Comparison of ENCODE assay signal across 11 mouse cellular contexts in genomic region chr2:165285621-165286020, GRCm38 (mm10). TPM values are rescaled to one million over a fixed set of nuclear protein-coding genes. Genes with fewer than 3 reads are reported as not detected.
DNase-seq lines count a peak whose midpoint lies in the region; ATAC-seq and TF ChIP-seq lines count a peak whose summit lies in the region.
"Had no signal": no experiment of that assay in that cellular context is flagged by ENCODE, and none has a peak within 500 bp of the region (broad histone marks: within the 10 kb centered on the region; RNA-seq: fewer than 3 reads in every experiment).

No protein-coding gene starts in this region.

- no peaks in the 10 kb centered on the region for H3K36me3 ChIP-seq in liver, embryonic 14.5 days (replicated peaks; ENCODE audit: control insufficient read depth, insufficient read depth, low read depth)
- no peaks in the 10 kb centered on the region for H3K36me3 ChIP-seq in heart, adult 2 months (ENCODE audit: control insufficient read depth, insufficient read depth, low read length)

- no peaks in the 10 kb centered on the region for H3K27me3 ChIP-seq in liver, embryonic 14.5 days (ENCODE audit: control insufficient read depth, insufficient read depth, low read length)
- no peaks in the 10 kb centered on the region for H3K27me3 ChIP-seq in heart, adult 2 months (ENCODE audit: control insufficient read depth, insufficient read depth, low read length)
- H3K27me3 ChIP-seq: embryonic facial prominence, embryonic 15.5 days had no signal

- WGBS in liver, embryonic 14.5 days (ENCODE audit: insufficient replicate concordance): 35% methylated on average over 8 of the region's 8 CpGs
- WGBS in heart, adult 2 months: 88% methylated on average over 8 of the region's 8 CpGs

- H3K4me3 ChIP-seq in liver, embryonic 14.5 days (ENCODE audit: insufficient read depth in 1 of 2, low read depth in 2 of 2, low read length in 2 of 2): no peak overlapping the region
- H3K4me3 ChIP-seq in heart, adult 2 months: no peak overlapping the region

- H3K9ac ChIP-seq in liver, embryonic 14.5 days (replicated peaks): no peak overlapping the region
- H3K9ac ChIP-seq in heart, adult 2 months (ENCODE audit: low read depth, low read length): no peak overlapping the region
- H3K9ac ChIP-seq: embryonic facial prominence, embryonic 15.5 days had no signal

- no peak for TF ChIP-seq CTCF in liver, embryonic 14.5 days (IDR thresholded peaks at IDR 0.05; ENCODE audit: low read depth)
- TF ChIP-seq CTCF in heart, adult 2 months (IDR thresholded peaks at IDR 0.05): no peak

- no peaks in the 10 kb centered on the region for H3K9me3 ChIP-seq in liver, embryonic 14.5 days (ENCODE audit: control insufficient read depth, low read length)
- H3K9me3 ChIP-seq: embryonic facial prominence, embryonic 15.5 days; G1E had no signal

- H3K79me2 ChIP-seq in heart, adult 2 months (replicated peaks; ENCODE audit: control insufficient read depth, insufficient read depth, low read length): 0 out of 2 replicates have a peak, but pooled peaks cover 2% of the 10 kb centered on the region

- H3K4me2 ChIP-seq in liver, embryonic 14.5 days (ENCODE audit: low read depth): peak overlapping the region; percentile 67; the same call in 1 of the 2 replicates

- ATAC-seq in activated CD4-positive, CD25-positive, alpha-beta regulatory T cell, adult 4 months: peak; percentile 61
- ATAC-seq in liver, embryonic 14.5 days (ENCODE audit: insufficient read depth): no peak
- no peak for ATAC-seq in erythroid progenitor cell, adult 5-6 weeks (replicated peaks; ENCODE audit: low FRiP score, poor library complexity, severe bottlenecking)

- H3K27ac ChIP-seq in liver, embryonic 14.5 days: no peak overlapping the region
- H3K27ac ChIP-seq in heart, adult 2 months: no peak overlapping the region
- H3K27ac ChIP-seq: embryonic facial prominence, embryonic 15.5 days had no signal

- intact Hi-C loops in heart, adult 2 months (cut with DNase I): loop anchor here (5.0 kb wide), 1 partner anchor 42 kb away; the partner anchor contains the start of gene Elmo2

- TF ChIP-seq EP300 in liver, embryonic 14.5 days (IDR thresholded peaks at IDR 0.05; ENCODE audit: low read depth): no peak
- no peak for TF ChIP-seq EP300 in heart, adult 2 months (IDR thresholded peaks at IDR 0.05; ENCODE audit: insufficient read depth, low read depth, low read length)

- peak; percentile 51 for DNase-seq in A20 (ENCODE audit: low read depth, low spot score)
- DNase-seq in liver, embryonic 14.5 days (ENCODE audit: low read depth in 3 of 3, low spot score in 3 of 3): no peak
- DNase-seq in spleen, adult 12 weeks (ENCODE audit: low spot score): peak; percentile 12
- DNase-seq in heart, adult 2 months: no peak
- DNase-seq in cerebellum, postnatal 14 days: no peak
- DNase-seq in cerebellum, adult 9-10 months: no peak
- DNase-seq: gastrocnemius, postnatal 25 days had no signal

- no peak for TF ChIP-seq POLR2A in heart, adult 2 months (IDR thresholded peaks at IDR 0.05; ENCODE audit: insufficient read depth, low read depth, low read length)

- H3K4me1 ChIP-seq in liver, embryonic 14.5 days (replicated peaks; ENCODE audit: control insufficient read depth in 2 of 2, insufficient read depth in 2 of 2, low read length in 1 of 2): peaks cover 8% of the 10 kb centered on the region in 2 experiments
- peaks cover 12% of the 10 kb centered on the region for H3K4me1 ChIP-seq in heart, adult 2 months (ENCODE audit: control insufficient read depth, insufficient read depth, low read length)

RNA-seq across cellular contexts. Expression of gene Slc35c2, which starts 2.0 kb away (rescaled TPM):
- 10 to 100 TPM; 31.1 to 45.6 TPM for polyA plus RNA-seq in activated CD4-positive, CD25-positive, alpha-beta regulatory T cell, adult 4 months (2017; shearing (Covaris generic))
- 20.4 and 28.3 TPM in 2 replicates for polyA plus RNA-seq in liver, embryonic 14.5 days (2012; rRNA removed)
- 27.3 and 31.3 TPM in 2 replicates for polyA plus RNA-seq in liver, embryonic 14.5 days (2014; fragmentation: Nextera tagmentation; extraction: Ambion mirVana)
- total RNA-seq in heart, adult 2 months (2021): 10 to 100 TPM; 15.9 to 18.1 TPM
- polyA plus RNA-seq in heart, adult 2 months (2012; rRNA removed): 43.6 and 46.4 TPM in 2 replicates
- 11.9 and 18.0 TPM in 2 replicates for total RNA-seq in erythroid progenitor cell, adult 5-6 weeks (2015; ENCODE audit: low replicate concordance)
- 5.2 and 10.5 TPM in 2 replicates for total RNA-seq in erythroid progenitor cell, adult 5-6 weeks (2017; ENCODE audit: low replicate concordance)

RNA-seq across cellular contexts. Expression of gene Elmo2, which starts 40.7 kb away (rescaled TPM):
- polyA plus RNA-seq in activated CD4-positive, CD25-positive, alpha-beta regulatory T cell, adult 4 months (2017; shearing (Covaris generic)): 10 to 100 TPM; 30.4 to 35.4 TPM
- polyA plus RNA-seq in liver, embryonic 14.5 days (2012; rRNA removed): 10.2 and 10.3 TPM in 2 replicates
- 12.4 and 13.1 TPM in 2 replicates for polyA plus RNA-seq in liver, embryonic 14.5 days (2014; fragmentation: Nextera tagmentation; extraction: Ambion mirVana)
- 10 to 100 TPM; 13.9 to 14.8 TPM for total RNA-seq in heart, adult 2 months (2021)
- 36.3 and 39.0 TPM in 2 replicates for polyA plus RNA-seq in heart, adult 2 months (2012; rRNA removed)
- 16.3 and 25.9 TPM in 2 replicates for total RNA-seq in erythroid progenitor cell, adult 5-6 weeks (2015; ENCODE audit: low replicate concordance)
- total RNA-seq in erythroid progenitor cell, adult 5-6 weeks (2017; ENCODE audit: low replicate concordance): 8.6 and 13.1 TPM in 2 replicates

RNA-seq across cellular contexts. Expression of gene Cdh22, which starts 51.0 kb away (rescaled TPM):
- polyA plus RNA-seq in activated CD4-positive, CD25-positive, alpha-beta regulatory T cell, adult 4 months (2017; shearing (Covaris generic)): not detected
- polyA plus RNA-seq in liver, embryonic 14.5 days (2012; rRNA removed): 0.02 TPM in 2 replicates
- polyA plus RNA-seq in liver, embryonic 14.5 days (2014; fragmentation: Nextera tagmentation; extraction: Ambion mirVana): not detected in 2 replicates
- total RNA-seq in heart, adult 2 months (2021): under 1 TPM; 0.50 to 0.65 TPM
- 0.76 and 1.0 TPM in 2 replicates for polyA plus RNA-seq in heart, adult 2 months (2012; rRNA removed)
- total RNA-seq in erythroid progenitor cell, adult 5-6 weeks (2015; ENCODE audit: low replicate concordance): not detected in 2 replicates
- total RNA-seq in erythroid progenitor cell, adult 5-6 weeks (2017; ENCODE audit: low replicate concordance): not detected in 2 replicates
- polyA plus RNA-seq: G1E had no signal

Comparison
In these comparisons a context has a peak if more than half of its experiments do, and no peak if none do; other contexts are left out.
1. DNase-seq: peak in A20 (single experiment) and spleen, adult 12 weeks (single experiment); none in liver, embryonic 14.5 days (0 of 3), heart, adult 2 months (0 of 2), cerebellum, postnatal 14 days (0 of 2) and cerebellum, adult 9-10 months (single experiment).